Mouse (Mus musculus): ENCODE measurements around the gene Mlh1. TPM values are rescaled to one million over a fixed set of nuclear protein-coding genes. Genes with fewer than 3 reads are reported as not detected.

Gene Mlh1
- total RNA-seq, 2 experiments from 2014 or later: 21.1 to 26.0 TPM

Other genes starting within 250 kb of the Mlh1 start
- gene Ccrl2, start 214.3 kb downstream of the Mlh1 start, total RNA-seq (2021): 1 to 10 TPM in 1 of 2 experiments, under 1 TPM in 1; 0.69 to 1.5 TPM
- 10 to 100 TPM; 29.1 to 30.2 TPM for gene Lrrfip2, start 154.2 kb downstream of the Mlh1 start, total RNA-seq (2021)
- gene Epm2aip1, start 138 bp upstream of the Mlh1 start, total RNA-seq (2021): 10 to 100 TPM; 80.1 to 83.0 TPM
- 100 to 1,000 TPM in 1 of 2 experiments, 10 to 100 TPM in 1; 92.2 to 132 TPM for gene Trank1, start 39.9 kb upstream of the Mlh1 start, total RNA-seq (2021)
- gene Dclk3, start 167.3 kb upstream of the Mlh1 start, total RNA-seq (2021): 10 to 100 TPM in 1 of 2 experiments, 1 to 10 TPM in 1; 8.6 to 10.6 TPM

Data from layer of hippocampus, postnatal 10 days (tissue).